Mouse (Mus musculus): ENCODE data around the gene Fthl17f. TPM values are rescaled to one million over a fixed set of nuclear protein-coding genes. Genes with fewer than 3 reads are reported as not detected.

Gene Fthl17f
- not detected in 2 replicates for polyA plus RNA-seq (2012; rRNA removed; ENCODE audit: low replicate concordance)

GRCm38 (mm10) chrX:9062715-9063114 lies at the start of gene Fthl17f:
Fthl17f (plus strand) TSS chrX:9063015.

DNA sequence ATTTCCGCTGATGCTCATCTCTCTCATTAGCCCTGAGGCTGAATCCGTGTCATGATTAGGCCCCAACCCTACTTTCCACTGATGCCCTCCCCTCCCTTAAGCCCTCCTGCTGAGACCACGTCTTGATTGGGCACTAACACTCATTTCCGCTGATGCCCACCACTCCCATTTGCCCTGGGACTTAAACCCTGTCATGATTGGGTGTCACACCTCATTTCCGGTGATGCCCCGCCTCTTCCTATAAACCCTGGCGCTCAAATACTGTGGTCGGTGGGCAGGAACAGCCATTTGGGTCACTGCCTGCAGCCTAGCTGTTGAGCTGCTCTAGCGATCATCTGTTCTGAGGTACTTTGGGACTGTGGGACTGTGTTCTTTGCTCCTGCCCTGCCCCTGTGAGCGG lies 29.6 kb upstream of the Fthl17f start, which contains the start of gene Fthl17e:
TSS of gene Fthl17e (plus strand) at position 301 of the 400 bp plus-strand sequence.

DNA sequence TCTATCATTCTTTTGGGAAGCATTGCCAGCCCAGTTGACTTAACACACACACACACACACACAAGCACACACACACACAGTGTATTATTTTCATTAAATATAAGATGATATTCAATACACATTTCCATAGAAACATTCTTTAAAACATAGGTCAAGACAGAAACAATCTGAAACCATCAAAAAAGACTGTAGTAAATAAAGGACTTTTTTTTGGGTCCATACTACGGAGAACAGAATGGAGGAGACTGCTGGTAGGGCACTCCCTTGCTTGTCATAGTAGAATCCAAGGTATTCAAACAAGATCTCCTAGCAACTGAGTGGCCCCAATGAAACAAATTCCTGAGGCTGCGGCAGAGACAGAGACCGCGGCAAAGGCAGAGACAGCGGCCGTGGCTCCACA lies 41.4 kb downstream of the Fthl17f start, which contains the start of gene 4930402K13Rik:
TSS of gene 4930402K13Rik (plus strand) at position 301 of the 400 bp plus-strand sequence.

Other genes starting within 250 kb of the Fthl17f start
- not detected in 2 replicates for gene Gm6592, start 219.0 kb upstream of the Fthl17f start, polyA plus RNA-seq (2012; rRNA removed; ENCODE audit: low replicate concordance)
- not detected in 2 replicates for gene Gm5751, start 188.8 kb upstream of the Fthl17f start, polyA plus RNA-seq (2012; rRNA removed; ENCODE audit: low replicate concordance)
- 0.60 and 2.9 TPM in 2 replicates for gene B630019K06Rik, start 170.6 kb upstream of the Fthl17f start, polyA plus RNA-seq (2012; rRNA removed; ENCODE audit: low replicate concordance)
- gene Fthl17b, start 100.0 kb upstream of the Fthl17f start, polyA plus RNA-seq (2012; rRNA removed; ENCODE audit: low replicate concordance), result not detected in 2 replicates
- gene Fthl17c, start 86.5 kb upstream of the Fthl17f start, polyA plus RNA-seq (2012; rRNA removed; ENCODE audit: low replicate concordance), result not detected in 2 replicates
- not detected in 2 replicates for gene Fthl17d, start 76.3 kb upstream of the Fthl17f start, polyA plus RNA-seq (2012; rRNA removed; ENCODE audit: low replicate concordance)
- not detected in 2 replicates for gene Fthl17e, start 29.5 kb upstream of the Fthl17f start, polyA plus RNA-seq (2012; rRNA removed; ENCODE audit: low replicate concordance)
- gene 4930402K13Rik, start 41.5 kb downstream of the Fthl17f start, polyA plus RNA-seq (2012; rRNA removed; ENCODE audit: low replicate concordance), result not detected in 2 replicates
- 0.24 and 0.44 TPM in 2 replicates for gene Lancl3, start 136.9 kb downstream of the Fthl17f start, polyA plus RNA-seq (2012; rRNA removed; ENCODE audit: low replicate concordance)
- gene Gm14862, start 193.9 kb downstream of the Fthl17f start, polyA plus RNA-seq (2012; rRNA removed; ENCODE audit: low replicate concordance), result not detected in 2 replicates
- 0.29 and 2.2 TPM in 2 replicates for gene Xk, start 209.7 kb downstream of the Fthl17f start, polyA plus RNA-seq (2012; rRNA removed; ENCODE audit: low replicate concordance)
- gene H2al1m, start 220.7 kb downstream of the Fthl17f start, polyA plus RNA-seq (2012; rRNA removed; ENCODE audit: low replicate concordance), result not detected in 2 replicates